23 mouse cellular contexts compared by ENCODE assay signal in genomic region chr10:128253677-128254255, GRCm38 (mm10). TPM values are rescaled to one million over a fixed set of nuclear protein-coding genes. Genes with fewer than 3 reads are reported as not detected.
A peak's percentile ranks its signal among the peaks of the same experiment; 100 is the strongest.
DNase-seq lines count a peak whose midpoint lies in the region; ATAC-seq lines count a peak whose summit lies in the region.
"Had no signal": no experiment of that assay in that cellular context is flagged by ENCODE, and none has a peak within 500 bp of the region (broad histone marks: within the 10 kb centered on the region; RNA-seq: fewer than 3 reads in every experiment).

Apon (plus strand) TSS chr10:128254096.

- H3K4me2 ChIP-seq in liver, embryonic 13.5 days: no peak within 1 kb of the TSS
- H3K4me2 ChIP-seq: midbrain, embryonic 11.5 days; neural tube, embryonic 13.5 days had no signal

- H3K4me1 ChIP-seq in liver, embryonic 13.5 days (replicated peaks): no peaks in the 10 kb centered on the region; the same call in 1 of the 2 replicates
- H3K4me1 ChIP-seq: neural tube, embryonic 13.5 days had no signal

- peaks cover 42% of the 10 kb centered on the region for H3K36me3 ChIP-seq in liver, embryonic 13.5 days

- H3K9me3 ChIP-seq in liver, embryonic 13.5 days (replicated peaks): no peaks in the 10 kb centered on the region
- H3K9me3 ChIP-seq: neural tube, embryonic 13.5 days had no signal

- no peaks in the 10 kb centered on the region for H3K27me3 ChIP-seq in liver, embryonic 13.5 days
- H3K27me3 ChIP-seq: neural tube, embryonic 13.5 days had no signal

- no peak within 1 kb of the TSS for H3K4me3 ChIP-seq in liver, embryonic 13.5 days (replicated peaks)
- H3K4me3 ChIP-seq: layer of hippocampus, adult 2 months; neural tube, embryonic 13.5 days had no signal

- 80% methylated on average over 4 of the region's 4 CpGs for WGBS in liver, embryonic 13.5 days (ENCODE audit: insufficient replicate concordance)

- no peak within 1 kb of the TSS for H3K9ac ChIP-seq in liver, embryonic 13.5 days
- H3K9ac ChIP-seq: liver, embryonic 14.5 days; neural tube, embryonic 13.5 days had no signal

- peak within 1 kb of the TSS; percentile 51; the same call in 1 of the 2 replicates for H3K27ac ChIP-seq in liver, embryonic 13.5 days
- H3K27ac ChIP-seq: layer of hippocampus, adult 2 months; liver, embryonic 14.5 days; neural tube, embryonic 13.5 days had no signal

- peak; percentile 43 for DNase-seq in adrenal gland, adult 2 months
- DNase-seq in adrenal gland, postnatal 10 days: no peak
- DNase-seq in lung, postnatal 36 days: peak; percentile 42
- no peak for DNase-seq in lung, adult 18-20 months
- DNase-seq in liver, embryonic 13.5 days: no peak
- DNase-seq in spleen, postnatal 10 days (ENCODE audit: low spot score in 2 of 2): no peak
- no peak for DNase-seq in kidney, adult 9 months
- DNase-seq in urinary bladder, postnatal 25 days (ENCODE audit: low spot score): no peak
- DNase-seq: cerebellum, adult 8-10 months; gastrocnemius, postnatal 14 days; kidney, adult 2 months; kidney, postnatal 14 days; thymus, postnatal 14 days had no signal

- no peak for ATAC-seq in liver, embryonic 13.5 days (ENCODE audit: low read depth)
- ATAC-seq: forebrain, embryonic 14.5 days had no signal

RNA-seq across cellular contexts. Expression of gene Apon, which starts in this region (rescaled TPM):
- 1 to 10 TPM in 1 of 2 experiments, not detected in 1; 1.5 TPM for total RNA-seq in adrenal gland, adult 2 months (2021)
- 0.10 and 0.40 TPM in 2 replicates for polyA plus RNA-seq in adrenal gland, adult 2 months (2012; rRNA removed)
- 10 to 100 TPM in 1 of 2 experiments, 1 to 10 TPM in 1; 7.4 to 17.5 TPM for total RNA-seq in adrenal gland, postnatal 10 days (2021)
- polyA plus RNA-seq in liver, embryonic 13.5 days (2015; fragmentation: Nextera tagmentation; extraction: Ambion mirVana): 0.31 and 0.49 TPM in 2 replicates
- total RNA-seq: gastrocnemius, postnatal 14 days; hematopoietic stem cell, adult 5-6 weeks; layer of hippocampus, adult 2 months; left cerebral cortex, adult 18-20 months; left cerebral cortex, postnatal 36 days had no signal
- polyA plus RNA-seq: forebrain, embryonic 14.5 days; heart, embryonic 16.5 days; kidney, adult 2 months; small intestine, adult 2 months had no signal

Comparison
In these comparisons a context has a peak if more than half of its experiments do, and no peak if none do; other contexts are left out.
1. DNase-seq: peak in adrenal gland, adult 2 months (single experiment) and lung, postnatal 36 days (single experiment); none in adrenal gland, postnatal 10 days (single experiment), lung, adult 18-20 months (0 of 2), liver, embryonic 13.5 days (single experiment), spleen, postnatal 10 days (0 of 2), kidney, adult 9 months (single experiment) and urinary bladder, postnatal 25 days (single experiment).